Mouse (Mus musculus): ENCODE data around the gene Gm4985. TPM values are rescaled to one million over a fixed set of nuclear protein-coding genes. Genes with fewer than 3 reads are reported as not detected.

Gene Gm4985
- polyA plus RNA-seq (2012), result not detected in 2 replicates

DNA sequence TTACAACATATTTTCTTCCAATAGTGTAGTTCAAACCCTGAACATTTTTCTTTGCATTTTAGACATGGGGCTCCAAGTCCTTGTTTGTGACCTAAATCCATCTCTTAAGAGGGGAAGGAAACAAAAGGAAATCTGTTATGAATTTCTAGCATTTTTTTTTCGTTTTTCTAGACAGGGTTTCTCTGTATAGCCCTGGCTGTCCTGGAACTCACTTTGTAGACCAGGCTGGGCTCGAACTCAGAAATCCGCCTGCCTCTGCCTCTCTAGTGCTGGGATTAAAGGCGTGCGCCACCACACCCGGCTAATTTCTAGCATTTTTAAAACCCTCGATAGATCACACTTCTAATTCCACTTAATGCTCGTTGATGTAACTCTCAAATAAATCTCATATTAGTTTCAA, at the start of gene Gm4985:
Gm4985 (minus strand) TSS at position 101 of the 400 bp plus-strand sequence.

Other genes with a start within 250 kb of the Gm4985 start
- not detected in 2 replicates for gene Gm4907, start 76.4 kb downstream of the Gm4985 start, polyA plus RNA-seq (2012)

Measured in megakaryocyte-erythroid progenitor cell, adult 5 weeks (primary cell).